Mouse (Mus musculus) B cell, adult 2 months (primary cell): Measurements from ENCODE around the gene Prpsap2.

Experiments used
- DNase-seq, 2 experiments: peaks; one replicate each; pipeline ENCODE4 v3.0.0; 2022

The Prpsap2 gene

DNA sequence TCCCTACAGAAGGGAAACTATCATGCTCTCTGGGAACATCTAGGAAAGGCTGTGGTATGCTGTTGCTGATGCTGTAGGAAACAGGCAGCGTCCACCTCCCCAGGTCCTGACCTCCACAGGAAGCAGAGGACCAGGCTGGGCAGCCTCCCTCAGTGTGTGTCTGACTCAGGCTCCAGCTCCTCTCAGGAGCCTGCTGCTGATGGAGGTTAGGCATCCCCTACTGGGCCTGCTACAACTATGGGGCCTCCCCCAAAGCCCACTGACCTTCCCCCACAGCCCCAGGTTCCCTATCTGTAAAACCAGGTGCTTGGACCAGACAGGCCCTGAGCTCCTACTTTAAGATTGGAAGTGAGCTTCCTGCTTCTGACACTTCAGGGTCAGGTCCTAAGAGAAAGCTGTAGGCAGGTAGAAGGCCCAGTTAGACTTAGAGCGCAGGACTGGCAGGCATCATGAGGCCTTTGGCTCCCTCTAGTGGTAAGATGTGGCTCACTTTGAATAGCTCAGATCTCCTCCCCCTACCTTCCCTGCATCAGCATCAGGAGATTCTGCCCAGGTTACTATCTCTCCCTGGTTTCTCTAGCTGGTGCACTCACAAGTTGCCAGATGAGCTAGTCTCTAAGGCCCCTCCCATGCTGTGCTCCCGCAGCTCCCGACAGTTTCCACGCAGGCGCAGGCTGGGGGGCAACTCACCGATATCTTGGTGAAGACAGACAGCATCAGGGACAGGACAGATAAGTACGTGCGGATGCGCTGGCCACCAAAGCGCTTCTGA is 47.4 kb downstream of the Prpsap2 start:
- DNase-seq: peak; percentile 82

- no peak for DNase-seq
Observed at GRCm38 (mm10) chr11:61713157-61713855, 48.6 kb downstream of the Prpsap2 start.

- no peak for DNase-seq
Observed at GRCm38 (mm10) chr11:61708928-61709327, 53.0 kb downstream of the Prpsap2 start.

GRCm38 (mm10) chr11:61706232-61706631 is 55.7 kb downstream of the Prpsap2 start:
- DNase-seq: no peak

- DNase-seq: no peak
Observed at GRCm38 (mm10) chr11:61705581-61705980, 56.3 kb downstream of the Prpsap2 start.

DNA sequence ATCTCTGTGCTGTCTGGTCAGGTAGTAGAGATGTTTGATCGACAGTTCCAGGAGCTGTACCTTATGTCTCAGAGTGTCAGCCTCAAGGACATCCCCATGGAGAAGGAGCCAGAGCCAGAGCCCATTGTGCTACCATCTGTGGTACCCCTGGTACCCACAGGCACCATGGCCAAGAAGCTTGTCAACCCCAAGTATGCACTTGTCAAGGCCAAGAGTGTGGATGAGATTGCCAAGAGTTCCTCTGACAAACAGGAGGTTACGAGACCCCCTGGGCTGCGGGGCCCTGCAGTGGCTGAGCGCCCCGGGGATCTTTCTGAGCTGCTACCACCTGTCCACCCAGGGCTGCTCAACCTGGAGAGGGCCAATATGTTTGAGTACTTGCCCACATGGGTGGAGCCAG is 59.4 kb downstream of the Prpsap2 start:
- DNase-seq: no peak

DNA sequence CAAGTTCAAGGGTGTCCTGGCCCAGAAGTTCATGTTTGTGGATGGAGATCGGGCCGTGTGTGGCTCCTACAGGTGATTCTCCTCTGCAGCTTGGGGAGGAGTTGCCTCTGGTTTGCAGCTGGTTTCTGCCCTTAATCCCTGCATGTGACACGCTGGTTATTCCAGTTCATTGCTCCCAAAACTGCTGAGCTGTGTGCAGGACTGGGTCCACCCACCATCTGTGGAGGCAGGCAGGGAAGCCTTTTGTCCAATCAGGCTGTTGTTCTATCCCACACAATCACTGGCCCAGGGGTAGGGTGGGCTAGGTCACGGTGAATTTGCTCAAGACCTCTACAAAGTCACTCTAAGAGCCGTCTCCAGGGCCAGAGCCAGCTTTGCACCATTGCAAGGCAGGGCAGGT is 60.2 kb downstream of the Prpsap2 start:
- DNase-seq: no peak

DNA sequence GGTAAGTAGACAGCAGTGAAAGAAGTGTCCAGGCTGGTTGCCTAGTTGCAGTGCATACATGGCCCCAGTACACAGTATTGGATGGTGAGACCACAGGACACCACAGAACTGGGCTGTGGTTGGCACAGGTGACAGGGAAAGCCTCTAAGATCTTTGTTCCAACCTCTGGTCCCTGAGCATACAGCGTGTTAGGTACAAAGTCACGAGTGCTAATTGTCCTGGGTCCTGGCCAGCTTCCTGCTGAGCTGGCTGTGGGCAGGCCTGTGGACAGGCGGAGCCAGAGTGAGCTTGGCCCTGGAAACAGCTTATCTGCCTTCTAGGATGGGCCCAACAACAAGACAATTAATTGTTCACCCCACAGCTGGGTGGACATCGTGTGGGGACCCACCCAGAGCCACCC is 62.0 kb downstream of the Prpsap2 start:
- no peak for DNase-seq

- DNase-seq: no peak
Observed at GRCm38 (mm10) chr11:61699460-61699859, 62.4 kb downstream of the Prpsap2 start.

DNA sequence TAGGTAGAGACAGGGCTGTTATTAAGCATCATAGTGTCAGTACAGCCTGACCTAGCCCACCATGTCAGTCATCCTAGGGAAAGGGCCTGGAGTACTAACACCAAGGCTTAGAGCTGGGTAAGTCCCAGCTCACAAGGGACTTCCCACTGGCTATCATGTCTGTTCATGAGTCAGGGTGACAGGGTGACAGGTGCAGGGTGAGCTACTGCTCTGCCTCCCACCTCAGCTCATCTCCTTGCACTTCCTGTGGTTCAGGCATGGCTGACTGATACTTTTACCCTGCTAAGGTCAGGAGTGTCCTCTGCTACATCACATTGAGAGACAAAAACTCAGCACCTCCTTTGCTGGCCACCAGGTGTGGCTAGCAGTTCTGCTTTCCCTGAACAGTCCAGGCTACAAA is 63.0 kb downstream of the Prpsap2 start:
- DNase-seq: no peak

DNA sequence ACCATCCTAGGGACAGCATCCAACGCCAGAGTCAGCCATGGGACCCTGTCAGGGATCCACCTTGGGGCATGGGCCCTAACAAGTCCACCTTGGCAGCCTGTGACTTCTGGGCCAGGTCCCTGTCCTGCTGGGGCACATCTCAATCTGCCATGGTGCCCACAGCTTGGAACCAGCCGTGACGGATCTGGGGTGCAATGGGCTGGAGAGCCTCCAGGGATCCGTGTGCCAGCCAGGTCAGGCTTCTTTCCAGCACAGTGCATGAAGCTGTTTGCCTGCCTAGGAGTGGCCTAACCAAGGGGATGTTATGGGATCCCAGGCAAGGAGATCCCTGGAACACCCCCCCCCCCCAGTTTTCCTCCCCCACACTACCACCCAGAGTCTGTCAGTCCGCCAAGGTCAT is 68.9 kb downstream of the Prpsap2 start:
- DNase-seq: no peak

GRCm38 (mm10) chr11:61687595-61687994 is 74.3 kb downstream of the Prpsap2 start:
- DNase-seq: no peak

GRCm38 (mm10) chr11:61686906-61687453 is 74.9 kb downstream of the Prpsap2 start:
- no peak for DNase-seq

DNA sequence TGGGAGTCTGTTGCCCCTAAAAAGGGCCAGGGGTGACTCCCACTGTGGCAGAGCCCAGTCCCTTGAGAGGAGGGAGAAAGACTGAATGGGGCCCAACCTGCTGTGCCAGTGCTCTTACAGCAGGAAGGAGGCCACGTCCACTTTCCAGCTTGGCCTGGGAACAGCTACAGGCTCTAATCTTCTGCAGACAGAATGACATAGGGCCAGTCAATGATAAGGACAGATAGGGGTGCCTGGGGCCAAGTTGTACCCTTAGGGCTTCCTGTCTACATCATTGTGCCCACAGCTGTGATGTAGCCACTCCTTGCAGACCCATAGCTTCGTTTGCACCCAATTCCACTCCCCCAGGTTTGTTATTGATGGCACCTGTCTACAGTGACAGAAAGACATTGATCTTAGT is 75.7 kb downstream of the Prpsap2 start:
- DNase-seq: no peak

GRCm38 (mm10) chr11:61685119-61685725 is 76.7 kb downstream of the Prpsap2 start:
- DNase-seq: no peak

- DNase-seq: peak; percentile 89 to 93
Observed at GRCm38 (mm10) chr11:61683907-61684731, 77.8 kb downstream of the Prpsap2 start, which contains the start of gene Fam83g. Gene Fam83g (plus strand): TSS chr11:61684091.
